Mouse (Mus musculus) small intestine, adult 2 months (tissue): ENCODE results near the gene Ankar.

Experiments used
- CTCF ChIP-seq: fragments of 200-500 bp; IDR thresholded peaks from 2 replicates; pipeline ENCODE4 v1.5.1; 2012; ENCODE audit warnings: low read depth, mild to moderate bottlenecking, control low read depth, inconsistent platforms, low read length, moderate library complexity, mixed read lengths; ENCODE audit not compliant: insufficient replicate concordance, insufficient read length; ENCODE audit errors: extremely low read depth
- POLR2A ChIP-seq: fragments of 200-500 bp; IDR thresholded peaks from 2 replicates; pipeline ENCODE4 v1.6.1; 2012; ENCODE audit warnings: low read depth, mild to moderate bottlenecking, control low read depth, inconsistent platforms, low read length, moderate library complexity

GRCm38 (mm10) chr1:72635221-72635620, 65.2 kb downstream of the Ankar start:
- no peak for TF ChIP-seq CTCF
- TF ChIP-seq POLR2A: no peak
